In the genomic region with DNA sequence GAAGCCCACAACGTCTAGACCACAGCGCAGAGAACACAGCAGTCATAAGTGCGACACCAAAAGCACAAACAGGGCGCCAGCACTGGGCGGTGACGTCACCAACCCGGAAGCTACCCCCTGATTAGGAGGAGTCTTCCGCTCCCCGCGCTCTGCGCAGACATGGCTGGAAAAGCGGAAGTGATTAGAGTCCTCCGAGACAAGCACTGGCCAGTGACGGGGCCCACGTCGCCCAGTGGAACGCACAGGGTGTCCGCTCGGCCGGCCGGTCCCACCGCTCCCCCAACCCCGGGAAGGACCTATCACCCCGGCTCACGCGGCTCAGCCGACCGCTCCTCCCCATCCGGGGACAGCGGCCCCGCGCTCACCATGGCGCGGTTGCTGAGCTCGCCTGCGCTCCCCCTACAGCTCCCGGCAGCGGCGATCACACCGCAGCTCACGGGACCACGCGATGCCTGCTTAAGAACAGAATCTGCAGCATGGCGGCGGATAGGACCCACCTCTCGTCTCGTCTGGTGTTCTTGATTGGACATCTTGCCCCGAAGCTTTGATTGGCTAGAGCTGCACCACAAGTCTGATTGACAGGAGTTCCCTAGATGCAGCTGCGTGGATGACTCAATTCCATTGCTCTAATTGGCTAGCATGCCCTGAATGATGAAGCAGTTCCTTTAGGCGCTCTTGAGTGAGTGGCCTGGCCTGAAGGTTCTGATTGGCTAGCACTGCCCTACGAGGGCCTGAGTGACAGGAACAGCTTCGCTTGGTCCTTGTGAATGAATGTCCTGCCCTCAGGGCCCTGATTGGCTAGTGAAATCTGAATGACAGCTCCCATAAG, we compare ENCODE assay signal across 8 mouse cellular contexts. TPM values are rescaled to one million over a fixed set of nuclear protein-coding genes. Genes with fewer than 3 reads are reported as not detected.
A peak's percentile ranks its signal among the peaks of the same experiment; 100 is the strongest.
DNase-seq lines count a peak whose midpoint lies in the region; ATAC-seq lines count a peak whose summit lies in the region.

No protein-coding gene starts in this region.

- under 1% methylated on average over 44 of the region's 52 CpGs for WGBS in lung, embryonic 16.5 days

- peak overlapping the region; percentile 99 for H3K9ac ChIP-seq in lung, embryonic 16.5 days (ENCODE audit: low read length)

- ATAC-seq in hematopoietic stem cell, adult 5-6 weeks (replicated peaks in 1 of 2; ENCODE audit: insufficient read depth in 1 of 2, low FRiP score in 2 of 2, low TSS enrichment in 1 of 2, low read depth in 1 of 2, poor library complexity in 2 of 2, severe bottlenecking in 2 of 2) = peak; percentile 97 to 99
- peak; percentile 99 for ATAC-seq in lung, embryonic 16.5 days (ENCODE audit: low read depth)

- H3K27me3 ChIP-seq in lung, embryonic 16.5 days (ENCODE audit: control insufficient read depth, insufficient read depth, low read depth, low read length) = no peaks in the 10 kb centered on the region

- DNase-seq in MEL-GATA-1-ER (ENCODE audit: extremely low read depth, low read depth) = peak; percentile 100
- peak; percentile 93 for DNase-seq in cerebellum, adult 8-10 months
- DNase-seq in forelimb bud, embryonic 11.5 days (ENCODE audit: low read depth, low spot score) = peak; percentile 99
- peak; percentile 98 for DNase-seq in layer of hippocampus, adult 9-10 months (ENCODE audit: low spot score)
- peak; percentile 79 for DNase-seq in ovary, postnatal 10 days (ENCODE audit: low spot score)
- DNase-seq in thymus, postnatal 10 days (ENCODE audit: low spot score in 2 of 2) = peak; percentile 92 to 94

- H3K9me3 ChIP-seq in lung, embryonic 16.5 days (ENCODE audit: control insufficient read depth, low read length) = no peaks in the 10 kb centered on the region

- peak overlapping the region; percentile 51 for H3K4me2 ChIP-seq in lung, embryonic 16.5 days (ENCODE audit: low read depth, low read length)

- H3K4me3 ChIP-seq in lung, embryonic 16.5 days (ENCODE audit: low read length) = peak overlapping the region; percentile 86

- H3K36me3 ChIP-seq in lung, embryonic 16.5 days (ENCODE audit: control insufficient read depth, insufficient read depth, low read length) = no peaks in the 10 kb centered on the region

- H3K4me1 ChIP-seq in lung, embryonic 16.5 days (replicated peaks; ENCODE audit: control insufficient read depth, insufficient read depth, low read length) = peaks cover 7% of the 10 kb centered on the region

- peak overlapping the region; percentile 100 for H3K27ac ChIP-seq in lung, embryonic 16.5 days (ENCODE audit: low read length)

RNA-seq across cellular contexts. Expression of a gene that starts 6.1 kb away (rescaled TPM):
- 42.3 and 47.0 TPM in 2 replicates for total RNA-seq in hematopoietic stem cell, adult 5-6 weeks (2017)
- polyA plus RNA-seq in lung, embryonic 16.5 days (2015; fragmentation: Nextera tagmentation; extraction: Ambion mirVana) = 27.7 and 28.2 TPM in 2 replicates

RNA-seq across cellular contexts. Expression of a gene that starts 33.2 kb away (rescaled TPM):
- 4.8 and 9.7 TPM in 2 replicates for total RNA-seq in hematopoietic stem cell, adult 5-6 weeks (2017)
- 8.4 TPM in 2 replicates for polyA plus RNA-seq in lung, embryonic 16.5 days (2015; fragmentation: Nextera tagmentation; extraction: Ambion mirVana)

RNA-seq across cellular contexts. Expression of a gene that starts 58.1 kb away (rescaled TPM):
- not detected in 2 replicates for total RNA-seq in hematopoietic stem cell, adult 5-6 weeks (2017)
- 0.85 and 1.2 TPM in 2 replicates for polyA plus RNA-seq in lung, embryonic 16.5 days (2015; fragmentation: Nextera tagmentation; extraction: Ambion mirVana)

Comparison
In these comparisons a context has a peak if more than half of its experiments do, and no peak if none do; other contexts are left out.
1. Peak in every context shown above with its lines: DNase-seq, ATAC-seq, H3K4me3 ChIP-seq and H3K27ac ChIP-seq.